Mouse (Mus musculus): ENCODE results near the gene Cst9. TPM values are rescaled to one million over a fixed set of nuclear protein-coding genes. Genes with fewer than 3 reads are reported as not detected.

Cst9 gene
- polyA plus RNA-seq, 1 experiment from 2014 or later, result 0.31 TPM

DNA sequence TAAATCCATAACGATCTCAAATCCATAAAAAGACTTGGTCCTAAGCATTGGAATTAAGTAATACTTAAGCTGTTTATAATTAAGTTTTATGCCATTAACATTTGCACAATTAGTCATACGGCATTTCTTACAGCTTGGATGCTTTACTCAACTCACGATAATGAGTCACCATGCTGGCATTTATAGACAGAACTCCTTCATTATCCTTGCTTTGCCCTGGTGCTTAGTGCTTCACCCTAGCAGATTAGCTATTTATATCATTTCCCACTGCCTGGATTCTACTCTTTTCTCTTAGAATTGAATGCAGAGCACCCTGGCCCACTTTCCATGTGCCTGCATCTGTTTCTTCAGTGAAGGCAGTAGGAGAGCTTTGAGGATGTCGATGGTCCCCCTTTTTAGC lies 22.6 kb downstream of the Cst9 start:
- no peaks in the 10 kb centered on the region for H3K36me3 ChIP-seq
- no peak for ATAC-seq
- H3K27ac ChIP-seq, result no peak overlapping the region
- H3K9me3 ChIP-seq (replicated peaks), result no peaks in the 10 kb centered on the region
- H3K4me3 ChIP-seq, result no peak overlapping the region
- H3K4me2 ChIP-seq, result no peak overlapping the region
- H3K4me1 ChIP-seq, result no peaks in the 10 kb centered on the region
- no peaks in the 10 kb centered on the region for H3K27me3 ChIP-seq (replicated peaks)
- H3K9ac ChIP-seq, result no peak overlapping the region
- WGBS (ENCODE audit: insufficient replicate concordance), result 62% methylated on average over 4 of the region's 4 CpGs

DNA sequence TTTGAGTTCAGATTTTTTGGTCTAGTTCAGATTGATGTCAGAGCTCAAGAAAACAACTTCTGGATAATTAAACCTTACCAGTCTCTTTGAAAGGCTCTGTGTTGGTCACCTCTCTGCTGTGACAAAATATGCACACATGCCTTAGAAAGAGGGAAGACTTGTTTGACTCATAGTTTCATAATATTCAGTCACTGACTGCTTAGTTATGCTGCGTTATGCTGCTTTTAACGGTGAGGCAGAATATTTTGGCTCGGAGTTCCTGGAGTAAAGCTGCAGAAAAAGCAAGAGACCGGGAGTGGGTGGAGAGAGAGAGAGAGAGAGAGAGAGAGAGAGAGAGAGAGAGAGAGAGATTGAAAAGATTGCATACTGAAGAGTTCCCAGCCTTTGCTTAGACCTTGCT lies 26.0 kb downstream of the Cst9 start:
- WGBS (ENCODE audit: insufficient replicate concordance), result 70% methylated on average over 4 of the region's 4 CpGs

DNA sequence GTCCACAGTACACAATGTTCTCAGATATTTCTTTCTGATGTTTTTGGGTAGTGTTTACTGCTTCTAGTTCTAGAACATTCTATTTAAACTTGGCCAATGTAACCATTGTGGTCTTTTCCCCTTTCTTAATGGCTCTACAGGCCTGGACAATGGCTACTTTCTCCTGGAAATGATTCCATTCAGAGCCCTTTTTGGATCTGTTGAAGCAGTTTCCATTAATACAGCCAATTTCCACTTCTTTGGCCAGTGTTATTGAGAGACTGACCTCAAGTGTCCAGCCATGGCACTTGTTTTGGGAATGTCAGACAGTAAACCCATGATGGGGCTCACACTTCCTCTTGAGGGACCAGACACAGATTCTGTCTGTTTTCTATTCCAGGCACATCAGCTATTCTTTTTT lies 26.7 kb downstream of the Cst9 start:
- ATAC-seq, result no peak
- no peaks in the 10 kb centered on the region for H3K27me3 ChIP-seq (replicated peaks)
- no peaks in the 10 kb centered on the region for H3K36me3 ChIP-seq
- no peaks in the 10 kb centered on the region for H3K9me3 ChIP-seq (replicated peaks)
- no peaks in the 10 kb centered on the region for H3K4me1 ChIP-seq
- no peak overlapping the region for H3K9ac ChIP-seq
- H3K27ac ChIP-seq, result no peak overlapping the region
- no peak overlapping the region for H3K4me2 ChIP-seq
- no peak overlapping the region for H3K4me3 ChIP-seq

More for the DNA sequence above, 26.0 kb downstream of the Cst9 start:
- Histone ChIP-seq H3K4me2 (no peak overlapping the region), H3K9me3 (replicated peaks) (no peaks in the 10 kb centered on the region), H3K27ac (no peak overlapping the region), H3K9ac (no peak overlapping the region), H3K27me3 (replicated peaks) (no peaks in the 10 kb centered on the region), H3K4me1 (no peaks in the 10 kb centered on the region), H3K36me3 (no peaks in the 10 kb centered on the region), H3K4me3 (no peak overlapping the region)
- ATAC-seq, result no peak

DNA sequence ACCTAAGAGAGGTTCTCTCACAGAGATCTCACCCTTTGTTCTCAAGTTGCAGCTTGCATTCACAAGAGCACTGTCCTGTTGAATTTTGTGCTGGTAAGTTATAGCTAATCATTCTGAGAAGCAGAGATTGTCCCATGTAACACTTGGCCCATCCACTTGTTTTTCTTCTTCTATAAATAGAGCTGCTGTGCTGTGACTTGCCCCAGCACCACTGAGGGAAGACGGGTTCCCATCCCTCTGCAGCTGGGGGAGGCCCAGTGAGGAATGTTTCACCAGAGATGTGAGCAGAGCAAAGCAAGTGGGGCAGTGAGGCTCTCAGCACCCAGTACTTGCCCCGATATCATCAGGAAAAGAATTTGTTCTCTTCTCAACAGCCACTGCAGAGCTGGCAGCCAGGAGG lies 30.0 kb downstream of the Cst9 start, which contains the start of gene 9230104L09Rik:
9230104L09Rik (minus strand) TSS at position 73 of the 400 bp plus-strand sequence.
- H3K4me1 ChIP-seq, result no peaks in the 10 kb centered on the region
- WGBS (ENCODE audit: insufficient replicate concordance), result 57% methylated on average over 2 of the region's 2 CpGs
- no peaks in the 10 kb centered on the region for H3K36me3 ChIP-seq
- H3K9me3 ChIP-seq (replicated peaks), result no peaks in the 10 kb centered on the region
- H3K4me3 ChIP-seq, result no peak within 1 kb of the TSS
- no peak for ATAC-seq
- no peak within 1 kb of the TSS for H3K4me2 ChIP-seq
- H3K27me3 ChIP-seq (replicated peaks), result no peaks in the 10 kb centered on the region
- no peak within 1 kb of the TSS for H3K9ac ChIP-seq
- no peak within 1 kb of the TSS for H3K27ac ChIP-seq

DNA sequence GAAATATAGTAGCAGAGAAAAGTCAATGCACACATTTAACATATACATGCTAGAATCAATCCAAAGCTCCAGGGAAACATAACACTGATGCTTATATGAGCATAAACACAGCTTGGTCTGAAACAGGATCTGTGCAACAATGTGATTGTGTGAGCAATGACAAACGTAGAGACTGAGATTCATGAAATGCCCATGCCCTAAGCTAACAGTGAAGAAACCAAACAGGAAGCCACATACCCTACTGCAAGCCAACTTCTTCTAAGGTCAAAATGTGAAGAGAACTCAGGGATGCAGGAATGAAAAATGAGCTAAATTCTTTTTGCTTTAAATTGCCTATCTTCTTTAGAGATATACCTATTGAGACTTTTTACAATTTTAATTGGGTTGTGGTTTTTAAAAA lies 34.0 kb downstream of the Cst9 start:
- ATAC-seq, result no peak
- Histone ChIP-seq H3K4me2 (no peak overlapping the region), H3K4me1 (peaks cover 12% of the 10 kb centered on the region), H3K9ac (no peak overlapping the region), H3K9me3 (replicated peaks) (no peaks in the 10 kb centered on the region), H3K4me3 (no peak overlapping the region), H3K27me3 (replicated peaks) (no peaks in the 10 kb centered on the region), H3K36me3 (peaks cover 24% of the 10 kb centered on the region), H3K27ac (no peak overlapping the region)
- WGBS (ENCODE audit: insufficient replicate concordance), result 26% methylated on average over 1 of the region's 1 CpGs

DNA sequence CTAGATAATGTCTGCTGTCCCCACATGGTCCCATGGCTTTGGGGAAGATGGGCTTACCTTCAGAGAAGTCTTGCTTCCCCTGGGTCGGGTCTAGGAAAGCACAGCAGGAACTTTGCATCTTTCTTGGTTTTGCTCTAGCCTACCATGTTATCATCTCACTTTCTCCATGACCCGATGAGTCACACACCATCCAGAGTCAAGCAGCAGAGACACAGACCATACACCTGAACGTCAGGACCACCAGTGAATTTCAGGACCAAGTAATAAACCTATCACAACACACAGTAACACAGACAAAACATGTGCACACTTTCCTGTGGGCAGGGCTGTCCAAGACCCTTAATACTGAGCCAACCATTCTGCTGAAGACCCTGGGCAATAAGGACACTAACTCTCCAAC lies 35.6 kb downstream of the Cst9 start:
- Histone ChIP-seq H3K4me1 (peaks cover 23% of the 10 kb centered on the region), H3K9me3 (replicated peaks) (no peaks in the 10 kb centered on the region), H3K9ac (no peak overlapping the region), H3K27ac (no peak overlapping the region), H3K27me3 (replicated peaks) (no peaks in the 10 kb centered on the region), H3K4me3 (no peak overlapping the region), H3K4me2 (no peak overlapping the region), H3K36me3 (peaks cover 24% of the 10 kb centered on the region)
- ATAC-seq, result no peak
- WGBS (ENCODE audit: insufficient replicate concordance), result 59% methylated on average over 3 of the region's 3 CpGs

DNA sequence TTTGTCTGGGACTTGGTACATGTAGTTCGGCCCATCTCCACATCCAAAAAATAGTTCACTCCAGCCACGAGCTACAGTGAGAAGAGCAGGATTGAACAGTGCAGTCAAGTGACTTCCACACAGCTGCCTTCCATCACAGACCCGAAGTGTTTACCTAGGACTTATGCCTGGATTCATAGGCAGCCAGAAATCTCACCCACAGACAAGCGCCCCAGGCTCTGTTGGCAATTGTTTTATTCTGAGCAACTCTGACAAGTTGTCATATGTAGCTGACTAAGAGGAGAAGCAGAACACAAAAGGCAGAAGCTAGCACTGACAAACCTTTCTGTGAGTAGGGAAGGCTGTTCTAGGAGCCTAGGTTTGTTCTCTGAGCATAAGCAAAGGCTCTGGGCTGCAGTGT lies 37.9 kb downstream of the Cst9 start:
- no peak for ATAC-seq
- H3K27me3 ChIP-seq (replicated peaks), result no peaks in the 10 kb centered on the region
- no peak overlapping the region for H3K27ac ChIP-seq
- no peak overlapping the region for H3K9ac ChIP-seq
- H3K4me3 ChIP-seq, result no peak overlapping the region
- 0 out of 2 replicates have a peak overlapping the region, but pooled peaks have one; percentile 83 for H3K4me2 ChIP-seq
- WGBS (ENCODE audit: insufficient replicate concordance), result 70% methylated on average over 4 of the region's 4 CpGs
- no peaks in the 10 kb centered on the region for H3K9me3 ChIP-seq (replicated peaks)
- H3K4me1 ChIP-seq, result peaks cover 38% of the 10 kb centered on the region
- H3K36me3 ChIP-seq, result peaks cover 24% of the 10 kb centered on the region

DNA sequence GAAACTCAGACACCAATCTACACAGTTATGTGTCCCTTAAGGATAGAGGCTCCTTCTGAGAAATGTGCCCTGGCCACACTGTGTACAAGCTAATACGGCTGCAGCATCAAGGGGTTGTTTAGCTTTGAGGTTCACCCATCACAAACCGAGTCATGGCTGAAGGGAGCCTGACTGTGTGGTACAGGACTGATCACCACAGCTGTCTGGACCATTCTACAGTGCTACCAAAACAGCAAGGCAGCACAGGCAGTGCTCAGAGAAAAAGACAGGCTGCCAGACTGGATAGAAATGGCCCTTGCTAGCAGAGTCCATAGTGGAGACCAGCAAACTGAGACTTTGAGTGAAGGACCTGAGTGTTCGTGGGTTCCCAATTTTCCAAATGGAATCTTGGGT lies 39.3 kb downstream of the Cst9 start:
- Histone ChIP-seq H3K9me3 (replicated peaks) (no peaks in the 10 kb centered on the region), H3K4me2 (peak overlapping the region; percentile 83), H3K27ac (no peak overlapping the region), H3K4me1 (peaks cover 41% of the 10 kb centered on the region), H3K27me3 (replicated peaks) (no peaks in the 10 kb centered on the region), H3K36me3 (peaks cover 24% of the 10 kb centered on the region), H3K9ac (peak overlapping the region; percentile 77), H3K4me3 (peak overlapping the region; percentile 81)
- no peak for ATAC-seq
- 30% methylated on average over 3 of the region's 3 CpGs for WGBS (ENCODE audit: insufficient replicate concordance)

DNA sequence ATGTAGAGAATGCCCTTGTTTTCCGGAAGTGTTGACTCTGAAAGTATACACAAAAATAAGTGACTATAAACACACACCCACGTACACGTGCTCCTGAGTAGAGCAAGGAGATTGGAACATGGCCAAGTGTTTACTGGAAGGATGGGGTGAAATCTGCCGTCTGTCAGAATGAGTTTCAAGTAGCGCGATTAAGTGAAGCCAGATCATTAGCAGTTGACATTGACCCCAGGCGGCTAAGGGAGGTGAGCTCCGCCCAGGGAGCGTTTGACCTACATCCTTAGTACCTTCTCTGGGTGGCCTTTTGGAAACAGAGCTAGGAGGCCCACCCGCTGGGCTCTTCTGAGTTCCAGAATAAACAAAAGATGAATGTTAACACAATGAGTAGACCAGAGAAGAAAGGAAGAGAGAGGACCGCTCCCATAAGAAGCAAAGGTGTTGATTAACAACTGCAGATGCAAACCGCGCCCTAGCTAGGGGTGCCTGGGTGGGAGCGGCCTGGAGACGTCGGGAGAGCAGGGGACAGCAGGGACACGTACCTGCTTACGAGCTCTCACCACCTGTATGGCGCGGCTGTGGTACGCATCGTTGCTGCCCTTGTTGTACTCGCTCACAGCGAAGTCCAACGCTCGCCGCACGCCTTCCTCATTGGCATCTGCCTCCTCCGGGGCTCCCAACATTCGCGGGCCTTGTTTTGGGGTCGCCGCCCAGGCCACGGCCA lies 39.8 kb downstream of the Cst9 start:
- H3K4me1 ChIP-seq, result peaks cover 41% of the 10 kb centered on the region
- no peaks in the 10 kb centered on the region for H3K9me3 ChIP-seq (replicated peaks)
- no peaks in the 10 kb centered on the region for H3K27me3 ChIP-seq (replicated peaks)
- H3K9ac ChIP-seq, result peak overlapping the region; percentile 77
- peak overlapping the region; percentile 86 for H3K27ac ChIP-seq
- WGBS (ENCODE audit: insufficient replicate concordance), result under 1% methylated on average over 34 of the region's 34 CpGs
- H3K36me3 ChIP-seq, result peaks cover 24% of the 10 kb centered on the region
- peak overlapping the region; percentile 81 for H3K4me3 ChIP-seq
- ATAC-seq, result peak; percentile 81
- H3K4me2 ChIP-seq, result peak overlapping the region; percentile 83

DNA sequence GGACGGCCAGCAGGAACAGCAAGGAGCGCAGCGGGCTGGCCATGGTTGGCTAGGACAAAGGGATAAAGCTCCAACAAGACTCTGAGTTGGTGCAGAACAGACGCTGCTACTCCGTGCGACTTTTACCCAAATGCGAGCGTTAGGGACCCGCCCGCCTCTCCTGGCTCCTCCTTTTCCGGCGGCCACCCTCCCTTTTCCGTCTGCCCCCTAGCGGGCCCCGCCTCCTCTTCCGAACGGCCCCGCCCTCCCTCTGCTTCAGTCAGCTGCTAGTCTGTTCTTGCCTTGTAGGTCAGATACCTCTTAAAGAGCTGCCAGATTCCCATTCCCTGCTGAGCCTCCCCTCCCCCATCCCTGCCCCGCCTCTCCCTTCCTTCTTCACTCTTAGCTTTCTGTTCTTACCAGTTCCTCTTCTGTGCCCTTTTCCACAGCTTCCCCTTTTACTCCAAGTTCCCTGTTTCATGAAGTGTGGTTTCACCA lies 40.4 kb downstream of the Cst9 start, which contains the start of gene Cst3:
Cst3 (minus strand) TSS at position 358 of the 477 bp plus-strand sequence.
- Histone ChIP-seq H3K27ac (peak within 1 kb of the TSS; percentile 86), H3K4me1 (peaks cover 41% of the 10 kb centered on the region), H3K4me3 (peak within 1 kb of the TSS; percentile 81), H3K9ac (peak within 1 kb of the TSS; percentile 77), H3K4me2 (peak within 1 kb of the TSS; percentile 83), H3K36me3 (peaks cover 24% of the 10 kb centered on the region), H3K9me3 (replicated peaks) (no peaks in the 10 kb centered on the region), H3K27me3 (replicated peaks) (no peaks in the 10 kb centered on the region)
- under 1% methylated on average over 19 of the region's 19 CpGs for WGBS (ENCODE audit: insufficient replicate concordance)
- peak; percentile 97 for ATAC-seq

DNA sequence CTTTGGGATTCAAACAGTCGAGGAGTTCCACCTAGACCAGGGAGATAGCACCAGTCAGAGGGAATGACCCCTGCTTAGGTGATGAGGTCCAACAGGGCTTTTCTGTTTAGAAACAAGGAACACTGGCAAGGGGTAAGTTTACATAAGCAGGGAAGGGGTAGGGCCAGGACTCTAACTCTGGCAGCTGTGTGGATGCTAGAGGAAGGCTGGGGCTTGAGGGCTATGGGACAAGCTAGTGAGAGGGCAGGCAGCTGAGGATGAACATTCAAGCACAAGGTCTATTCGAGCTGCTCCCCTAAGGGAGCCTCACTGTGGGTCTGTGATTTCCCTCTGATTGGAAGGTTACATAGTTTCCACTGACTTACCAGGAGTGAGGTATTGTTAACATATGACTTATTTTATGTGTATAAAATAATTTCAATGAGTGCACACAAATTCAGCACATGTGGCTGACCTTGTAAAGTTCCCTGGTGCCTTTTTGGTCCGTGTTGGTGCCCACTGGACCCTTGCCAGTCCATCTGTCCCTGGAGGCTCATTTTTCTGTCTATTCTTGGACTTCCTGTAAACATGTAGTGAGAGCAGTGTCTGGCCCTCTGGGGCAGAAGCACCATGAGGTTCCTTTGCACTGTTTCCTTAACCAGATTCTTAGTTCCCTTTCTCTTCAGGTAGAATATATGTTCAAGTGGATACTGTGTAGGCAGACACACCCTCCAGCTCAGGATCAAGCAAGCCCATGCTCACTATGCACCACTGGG lies 42.2 kb downstream of the Cst9 start:
- H3K9me3 ChIP-seq (replicated peaks), result no peaks in the 10 kb centered on the region
- peaks cover 41% of the 10 kb centered on the region for H3K4me1 ChIP-seq
- WGBS (ENCODE audit: insufficient replicate concordance), result 18% methylated on average over 3 of the region's 3 CpGs

DNA sequence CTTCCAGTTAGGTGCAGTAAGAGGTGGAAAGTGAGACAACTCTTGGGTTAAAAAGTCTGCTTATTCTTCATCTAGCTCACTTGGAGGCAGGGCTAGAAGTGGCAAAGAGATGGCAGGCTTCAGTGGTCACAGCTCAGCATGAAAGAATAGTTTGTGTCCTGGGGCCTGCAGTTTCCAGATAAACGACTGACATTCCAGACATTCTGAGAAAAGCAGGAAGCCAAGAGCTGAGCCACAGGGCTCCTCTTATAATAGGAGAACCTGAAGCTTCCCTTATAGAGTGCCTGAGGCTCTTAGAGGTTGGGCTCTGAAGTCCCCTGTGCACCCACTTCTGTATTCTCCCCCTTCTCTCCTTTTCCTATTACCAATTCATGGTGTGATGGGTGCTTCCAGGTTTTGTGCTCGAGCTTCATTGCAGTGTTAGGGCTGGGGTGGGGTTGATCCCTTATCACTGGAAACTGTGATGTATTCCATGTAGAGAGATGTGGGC lies 43.7 kb downstream of the Cst9 start:
- H3K9ac ChIP-seq, result no peak overlapping the region
- H3K27ac ChIP-seq, result no peak overlapping the region
- no peak overlapping the region for H3K4me3 ChIP-seq
- H3K4me2 ChIP-seq, result no peak overlapping the region
- no peaks in the 10 kb centered on the region for H3K36me3 ChIP-seq
- H3K27me3 ChIP-seq (replicated peaks), result no peaks in the 10 kb centered on the region
- ATAC-seq, result no peak
- H3K9me3 ChIP-seq (replicated peaks), result no peaks in the 10 kb centered on the region
- H3K4me1 ChIP-seq, result peaks cover 31% of the 10 kb centered on the region
- 8% methylated on average over 2 of the region's 2 CpGs for WGBS (ENCODE audit: insufficient replicate concordance)

More for the DNA sequence above, 42.2 kb downstream of the Cst9 start:
- Histone ChIP-seq H3K27ac (no peak overlapping the region), H3K9ac (no peak overlapping the region), H3K4me2 (no peak overlapping the region), H3K36me3 (peaks cover 11% of the 10 kb centered on the region), H3K27me3 (replicated peaks) (no peaks in the 10 kb centered on the region), H3K4me3 (no peak overlapping the region)
- no peak for ATAC-seq

Measured in liver, embryonic 12.5 days (tissue).